Mouse (Mus musculus): ENCODE data around the gene Spcs1. TPM values are rescaled to one million over a fixed set of nuclear protein-coding genes. Genes with fewer than 3 reads are reported as not detected.

Spcs1 gene
- polyA plus RNA-seq, 1 experiment from 2014 or later = 281 TPM

- no peaks in the 10 kb centered on the region for H3K27me3 ChIP-seq
- CTCF ChIA-PET = interaction anchor here (1.6 kb wide), 1 partner anchor 8 kb away, joined by 3 read pairs; the partner anchor contains the start of gene Nek4
- no peak for DNase-seq (ENCODE audit: low read depth, low spot score)
- TF ChIP-seq CTCF (IDR thresholded peaks at IDR 0.05) = no peak
- in situ Hi-C loops (cut with MboI; ENCODE audit: low pct_unique_long_range_greater_than_20kb) = no loop called here
- POLR2A ChIA-PET = no interaction called here
- no peak for ATAC-seq
Measured at GRCm38 (mm10) chr14:30958517-30958916, 43.0 kb downstream of the Spcs1 start.

DNA sequence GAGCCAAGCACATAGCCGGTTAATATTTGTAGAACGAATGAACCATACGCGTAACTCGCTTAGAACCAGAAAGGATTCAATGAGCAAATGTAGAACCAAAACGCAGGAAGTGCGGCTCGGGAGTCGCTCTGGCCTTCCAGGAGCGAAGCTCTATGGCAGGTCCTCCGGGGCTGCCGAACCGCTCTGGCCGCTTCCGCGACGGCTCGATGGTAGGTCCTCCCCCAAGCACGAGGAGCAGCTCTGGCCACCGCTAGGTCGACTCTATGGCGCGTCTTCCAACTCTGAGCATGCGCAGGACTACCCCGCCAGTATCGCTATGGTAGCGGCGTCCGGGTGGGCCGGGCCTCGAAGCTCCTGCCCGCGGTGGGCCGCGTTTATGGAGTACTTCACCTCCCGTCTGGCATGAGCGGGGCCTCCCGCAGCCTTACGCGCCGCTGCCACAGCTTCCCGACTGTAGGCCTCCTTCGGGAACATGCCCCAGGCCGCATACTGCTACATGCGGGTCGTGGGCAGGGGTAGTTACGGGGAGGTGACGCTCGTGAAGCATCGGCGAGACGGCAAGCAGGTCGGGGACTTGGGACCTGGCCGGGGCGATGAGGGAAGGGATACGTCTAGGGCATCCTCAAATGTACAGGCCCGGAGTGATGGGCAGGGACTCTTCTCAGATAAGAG, 50.2 kb downstream of the Spcs1 start, which contains the start of gene Nek4:
TSS of gene Nek4 (plus strand) at position 224 of the 672 bp plus-strand sequence.
- CTCF ChIA-PET = interaction anchor here (0.8 to 2.5 kb wide), 6 partner anchors 8 to 86 kb away, joined by 3 to 6 read pairs (median 4); no protein-coding TSS in a partner anchor
- H3K27me3 ChIP-seq = no peaks in the 10 kb centered on the region
- TF ChIP-seq CTCF (IDR thresholded peaks at IDR 0.05) = no peak
- POLR2A ChIA-PET = interaction anchor here (0.6 kb wide), 1 partner anchor 67 kb away, joined by 3 read pairs; no protein-coding TSS in a partner anchor
- DNase-seq (ENCODE audit: low read depth, low spot score) (peak; percentile 89), ATAC-seq (peak; percentile 65)
- in situ Hi-C loops (cut with MboI; ENCODE audit: low pct_unique_long_range_greater_than_20kb) = no loop called here

DNA sequence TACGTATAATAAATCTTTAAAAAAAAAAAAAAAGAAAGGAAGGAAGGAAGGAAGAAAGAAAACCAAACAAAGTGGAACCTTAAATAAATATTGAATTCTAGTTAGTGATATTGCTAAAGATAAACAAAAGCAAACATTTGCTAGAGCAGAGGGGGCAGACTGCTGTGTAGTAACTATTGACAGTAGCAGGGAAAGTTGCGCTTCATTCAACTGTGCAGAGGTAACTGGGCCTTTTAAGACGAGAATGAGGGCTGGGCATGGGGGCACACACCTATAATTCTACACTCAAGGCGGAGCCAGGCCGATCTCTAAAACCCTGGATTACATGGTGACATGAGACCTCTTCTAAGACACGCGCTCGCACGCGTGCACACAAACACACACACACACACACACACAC, 51.5 kb downstream of the Spcs1 start:
- TF ChIP-seq CTCF (IDR thresholded peaks at IDR 0.05) = no peak
- in situ Hi-C loops (cut with MboI; ENCODE audit: low pct_unique_long_range_greater_than_20kb) = loop anchor here (10.0 kb wide), 1 partner anchor 255 kb away; no protein-coding TSS in a partner anchor
- H3K27me3 ChIP-seq = no peaks in the 10 kb centered on the region
- ChIA-PET CTCF (interaction anchor here (1.8 kb wide), 1 partner anchor 84 kb away, joined by 4 read pairs; no protein-coding TSS in a partner anchor), POLR2A (no interaction called here)
- ATAC-seq = no peak
- no peak for DNase-seq (ENCODE audit: low read depth, low spot score)

Other genes starting within 250 kb of the Spcs1 start
- 15.0 TPM for gene Tmem110, start 176.1 kb downstream of the Spcs1 start, polyA plus RNA-seq (2021)
- 0.46 TPM for gene Mustn1, start 122.5 kb downstream of the Spcs1 start, polyA plus RNA-seq (2021)
- 0.65 TPM for gene Itih4, start 115.2 kb downstream of the Spcs1 start, polyA plus RNA-seq (2021)
- 0.42 TPM for gene Itih3, start 77.9 kb downstream of the Spcs1 start, polyA plus RNA-seq (2021)
- 0.87 TPM for gene Itih1, start 58.4 kb downstream of the Spcs1 start, polyA plus RNA-seq (2021)
- 17.9 TPM for gene Nek4, start 50.3 kb downstream of the Spcs1 start, polyA plus RNA-seq (2021)
- gene Glt8d1, start 272 bp downstream of the Spcs1 start, polyA plus RNA-seq (2021) = 75.6 TPM
- 46.9 TPM for gene Pbrm1, start 17.5 kb upstream of the Spcs1 start, polyA plus RNA-seq (2021)
- gene Gnl3, start 17.5 kb upstream of the Spcs1 start, polyA plus RNA-seq (2021) = 96.2 TPM
- gene Smim4, start 127.3 kb upstream of the Spcs1 start, polyA plus RNA-seq (2021) = 75.7 TPM
- gene Nt5dc2, start 129.4 kb upstream of the Spcs1 start, polyA plus RNA-seq (2021) = 268 TPM
- 0.74 TPM for gene Stab1, start 167.0 kb upstream of the Spcs1 start, polyA plus RNA-seq (2021)
- 8.1 TPM for gene Tnnc1, start 206.6 kb upstream of the Spcs1 start, polyA plus RNA-seq (2021)
- gene Nisch, start 215.3 kb upstream of the Spcs1 start, polyA plus RNA-seq (2021) = 564 TPM
- 3.0 TPM for gene Sema3g, start 216.2 kb upstream of the Spcs1 start, polyA plus RNA-seq (2021)
- gene Phf7, start 249.6 kb upstream of the Spcs1 start, polyA plus RNA-seq (2021) = 10.7 TPM
- gene Bap1, start 249.8 kb upstream of the Spcs1 start, polyA plus RNA-seq (2021) = 66.1 TPM